Mouse (Mus musculus) liver, embryonic 14.5 days (tissue): ENCODE data around the gene Eps8. TPM values are rescaled to one million over a fixed set of nuclear protein-coding genes. Genes with fewer than 3 reads are reported as not detected.

ENCODE experiments used
- ATAC-seq: fragments of 200-750 bp; cut with Nextera tagmentation; 2 replicates; pipeline ENCODE4 v1.8.0; 2017; ENCODE audit warnings: moderate number of reproducible peaks, mild to moderate bottlenecking, moderate library complexity; ENCODE audit not compliant: insufficient read depth
- DNase-seq, 3 experiments: peaks; one replicate each; pipeline ENCODE4 v3.0.0-alpha.2; 2012 to 2013; ENCODE audit warnings: low read depth in 3 of 3, low spot score in 3 of 3
- H3K27ac ChIP-seq: fragments of 300-500 bp; sonication (generic); 2 replicates; pipeline ENCODE4 v1.5.1; 2014; ENCODE audit warnings: moderate library complexity, mild to moderate bottlenecking, control low read depth, inconsistent platforms
- H3K27me3 ChIP-seq: fragments of 300-500 bp; sonication (generic); 2 replicates; pipeline ENCODE4 v1.6.1; 2014; ENCODE audit warnings: mild to moderate bottlenecking, low read length, moderate library complexity; ENCODE audit not compliant: control insufficient read depth, insufficient read depth
- H3K36me3 ChIP-seq: fragments of 300-500 bp; sonication (generic); replicated peaks from 2 replicates; pipeline ENCODE4 v1.6.1; 2014; ENCODE audit warnings: low read depth; ENCODE audit not compliant: control insufficient read depth, insufficient read depth
- H3K4me1 ChIP-seq, 2 experiments: fragments of 200-500 bp in 1 of 2; fragments of 300-500 bp in 1 of 2; sonication (generic) in 1 of 2; replicated peaks; 2 replicates each; pipeline ENCODE4 v1.6.1; 2012 to 2014; ENCODE audit warnings: antibody characterized with exemption in 1 of 2, inconsistent platforms in 1 of 2, low read length in 1 of 2; ENCODE audit not compliant: control insufficient read depth in 2 of 2, insufficient read depth in 2 of 2
- H3K4me2 ChIP-seq: fragments of 300-500 bp; sonication (generic); 2 replicates; pipeline ENCODE4 v1.6.1; 2014; ENCODE audit warnings: low read depth, mild to moderate bottlenecking, control low read depth, moderate library complexity
- H3K4me3 ChIP-seq, 2 experiments: fragments of 200-500 bp in 1 of 2; fragments of 300-500 bp in 1 of 2; sonication (generic) in 1 of 2; 2 replicates each; pipeline ENCODE4 v1.5.1; 2012 to 2014; ENCODE audit warnings: low read depth in 2 of 2, low read length in 2 of 2, mild to moderate bottlenecking in 2 of 2, control low read depth in 1 of 2, inconsistent platforms in 1 of 2, moderate library complexity in 1 of 2; ENCODE audit not compliant: insufficient read depth in 1 of 2
- H3K9ac ChIP-seq: fragments of 300-500 bp; sonication (generic); replicated peaks from 2 replicates; pipeline ENCODE4 v1.6.1; 2014; ENCODE audit warnings: mild to moderate bottlenecking, control low read depth, moderate library complexity
- H3K9me3 ChIP-seq: fragments of 300-500 bp; sonication (generic); 2 replicates; pipeline ENCODE4 v1.6.1; 2016; ENCODE audit warnings: low read length, mixed read lengths; ENCODE audit not compliant: control insufficient read depth
- CTCF ChIP-seq: IDR thresholded peaks from 2 replicates; pipeline ENCODE4 v1.5.1; 2016; ENCODE audit warnings: antibody characterized with exemption, low read depth, control low read depth
- EP300 ChIP-seq: IDR thresholded peaks from 2 replicates; pipeline ENCODE4 v1.6.1; 2016; ENCODE audit warnings: antibody characterized with exemption, low read depth
- WGBS: fragments of 180-500 bp; shearing (Covaris S2); extraction: QIAGEN DNeasy Blood & Tissue Kit; methylation state at CpG from one replicate; pipeline ENCODE4 v1.1.7; 2014; ENCODE audit not compliant: insufficient replicate concordance; 5-methylcytosine and 5-hydroxymethylcytosine counted together
- polyA plus RNA-seq, 2 experiments: library from polyadenylated mRNA; depleted of rRNA in 1 of 2; stranded (reverse) in 1 of 2; unstranded in 1 of 2; fragments of >200 nt; fragmentation: Nextera tagmentation in 1 of 2; extraction: Ambion mirVana in 1 of 2; gene quantifications; 2 replicates each; pipeline versions ENCODE4 v1.2.1 to v1.2.3; 2012 to 2014

Gene Eps8
- polyA plus RNA-seq (2012; rRNA removed) (0.23 and 0.42 TPM in 2 replicates), polyA plus RNA-seq (2014; fragmentation: Nextera tagmentation; extraction: Ambion mirVana) (0.94 and 1.4 TPM in 2 replicates)

DNA sequence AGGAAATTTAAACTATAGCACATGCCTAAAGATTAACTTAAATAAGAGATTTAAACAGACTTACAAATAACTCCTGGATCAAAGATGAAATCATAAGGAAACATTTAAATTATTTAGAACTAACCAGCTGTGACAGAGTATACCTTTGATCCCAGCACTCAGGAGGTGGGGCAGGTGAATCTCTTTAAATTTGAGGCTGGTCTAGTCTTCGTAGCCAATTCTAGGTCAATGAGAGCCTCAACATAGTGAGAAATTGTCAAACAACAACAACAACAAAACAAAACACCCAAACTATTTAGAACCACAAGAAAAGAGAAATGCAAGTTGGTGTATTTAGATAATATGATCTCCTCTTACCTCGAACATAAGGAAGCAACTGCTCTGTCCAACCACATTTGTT is at the start of gene Eps8:
TSS of gene Eps8 (minus strand) at position 101 of the 400 bp plus-strand sequence.
- no peaks in the 10 kb centered on the region for H3K9me3 ChIP-seq
- peaks cover 3% of the 10 kb centered on the region for H3K27me3 ChIP-seq
- no peak within 1 kb of the TSS for H3K4me3 ChIP-seq
- ATAC-seq (no peak), DNase-seq (no peak)
- no peaks in the 10 kb centered on the region for H3K36me3 ChIP-seq
- H3K9ac ChIP-seq: no peak within 1 kb of the TSS
- WGBS: 50% methylated on average over 2 of the region's 2 CpGs
- no peak within 1 kb of the TSS for H3K27ac ChIP-seq
- H3K4me2 ChIP-seq: no peak within 1 kb of the TSS
- H3K4me1 ChIP-seq: no peaks in the 10 kb centered on the region
- TF ChIP-seq CTCF (no peak), EP300 (no peak)

DNA sequence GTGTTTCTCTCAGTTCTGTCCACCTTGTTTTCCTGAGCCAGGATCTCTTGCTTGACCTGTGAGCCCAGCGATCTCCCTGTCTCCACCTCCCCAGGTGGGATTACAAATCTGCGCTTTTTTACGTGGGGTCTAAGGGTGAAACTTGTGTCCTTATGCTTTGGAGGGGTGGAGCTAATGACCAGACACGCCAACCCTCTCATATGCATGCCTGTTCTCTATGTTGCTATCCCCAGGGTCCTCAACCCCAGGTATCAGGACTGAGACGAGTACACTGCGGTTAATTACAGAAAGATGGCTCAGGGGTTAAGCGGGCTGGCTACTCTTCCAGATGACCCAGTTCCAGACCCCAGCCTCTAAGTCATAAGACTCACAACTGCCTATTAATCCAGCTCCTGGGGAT is 48.8 kb upstream of the Eps8 start:
- 77% methylated on average over 7 of the region's 7 CpGs for WGBS
- Histone ChIP-seq H3K9me3 (no peaks in the 10 kb centered on the region), H3K9ac (no peak overlapping the region), H3K36me3 (no peaks in the 10 kb centered on the region), H3K27ac (no peak overlapping the region), H3K27me3 (no peaks in the 10 kb centered on the region), H3K4me1 (peaks cover 0 to 6% of the 10 kb centered on the region in 2 experiments; a peak in 1 of 4 replicates), H3K4me3 (no peak overlapping the region), H3K4me2 (no peak overlapping the region)
- ATAC-seq (no peak), DNase-seq (no peak)
- TF ChIP-seq CTCF: no peak
- TF ChIP-seq EP300: no peak

DNA sequence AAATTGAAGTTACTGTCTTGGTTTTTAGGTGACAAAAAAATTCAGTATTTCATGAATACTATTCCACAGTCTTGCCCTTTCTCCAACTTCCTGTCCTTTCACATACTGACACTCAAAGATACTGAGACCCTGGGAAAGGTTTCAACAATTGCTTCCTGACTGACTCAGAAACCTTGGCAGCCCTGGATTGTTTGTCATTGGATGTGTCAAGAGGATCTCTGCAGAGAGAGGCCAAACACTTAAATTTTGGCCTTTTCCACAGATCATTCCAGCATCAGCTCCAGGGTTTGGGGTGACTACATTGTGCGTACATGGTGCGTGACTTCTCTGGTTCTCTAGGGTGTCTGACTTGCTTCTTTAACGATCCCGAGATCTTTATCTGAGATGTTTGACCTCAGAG is 48.2 kb upstream of the Eps8 start:
- Histone ChIP-seq H3K36me3 (no peaks in the 10 kb centered on the region), H3K9ac (no peak overlapping the region), H3K4me1 (peaks cover 0 to 6% of the 10 kb centered on the region in 2 experiments; a peak in 1 of 4 replicates), H3K4me3 (no peak overlapping the region), H3K27ac (no peak overlapping the region), H3K9me3 (no peaks in the 10 kb centered on the region), H3K4me2 (no peak overlapping the region), H3K27me3 (no peaks in the 10 kb centered on the region)
- DNase-seq (no peak), ATAC-seq (no peak)
- 59% methylated on average over 4 of the region's 4 CpGs for WGBS
- no peak for TF ChIP-seq EP300
- no peak for TF ChIP-seq CTCF

DNA sequence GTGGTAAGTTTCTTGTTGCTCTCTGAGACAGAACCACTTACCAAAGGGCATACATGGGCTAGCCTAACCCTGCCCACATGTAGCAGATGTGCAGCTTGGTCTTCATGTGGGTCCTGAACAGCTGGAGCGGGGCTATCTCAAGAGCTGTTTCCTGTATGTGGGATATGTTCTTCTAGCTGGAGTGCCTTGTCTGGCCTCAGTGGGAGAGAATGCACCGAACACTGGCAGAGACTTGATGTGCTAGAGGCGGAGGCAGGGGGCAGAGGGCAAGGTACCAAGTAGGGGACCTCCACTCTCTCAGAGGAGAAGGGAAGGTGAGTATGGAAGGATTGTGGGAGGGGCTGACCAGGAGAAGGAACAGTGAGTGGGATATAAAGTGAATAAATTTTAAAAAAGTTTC is 47.5 kb upstream of the Eps8 start:
- Histone ChIP-seq H3K4me1 (peaks cover 0 to 6% of the 10 kb centered on the region in 2 experiments; a peak in 1 of 4 replicates), H3K9me3 (no peaks in the 10 kb centered on the region), H3K4me3 (no peak overlapping the region), H3K4me2 (no peak overlapping the region), H3K36me3 (no peaks in the 10 kb centered on the region), H3K27ac (no peak overlapping the region), H3K9ac (no peak overlapping the region), H3K27me3 (no peaks in the 10 kb centered on the region)
- TF ChIP-seq EP300: no peak
- no peak for TF ChIP-seq CTCF
- DNase-seq (no peak), ATAC-seq (no peak)
- WGBS: 46% methylated on average over 3 of the region's 3 CpGs

DNA sequence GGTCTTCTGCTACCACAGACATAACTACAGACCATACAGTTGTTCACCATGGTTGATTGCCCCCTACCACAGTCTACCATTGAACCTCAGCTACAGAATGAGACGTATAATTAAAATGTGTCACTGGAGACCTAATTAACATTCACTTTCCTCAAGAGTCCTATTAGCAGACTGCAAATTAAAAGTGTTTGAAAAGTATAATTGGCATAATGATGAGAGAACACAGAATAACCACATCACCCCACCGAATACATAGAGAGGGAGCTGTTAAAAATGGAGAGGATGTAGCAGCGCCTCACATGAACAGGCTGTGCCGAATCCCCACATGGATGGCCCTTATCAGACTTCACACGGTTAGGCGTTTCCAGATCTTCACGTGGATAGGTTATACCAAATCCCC is 44.8 kb upstream of the Eps8 start:
- no peaks in the 10 kb centered on the region for H3K27me3 ChIP-seq
- no peak overlapping the region for H3K4me3 ChIP-seq
- 70% methylated on average over 7 of the region's 7 CpGs for WGBS
- no peak overlapping the region for H3K27ac ChIP-seq
- H3K9ac ChIP-seq: no peak overlapping the region
- TF ChIP-seq CTCF: no peak
- TF ChIP-seq EP300: no peak
- no peak for ATAC-seq
- no peak for DNase-seq
- H3K9me3 ChIP-seq: no peaks in the 10 kb centered on the region
- H3K36me3 ChIP-seq: no peaks in the 10 kb centered on the region
- H3K4me1 ChIP-seq: peaks cover 0 to 6% of the 10 kb centered on the region in 2 experiments; a peak in 1 of 4 replicates
- H3K4me2 ChIP-seq: no peak overlapping the region
